Mouse (Mus musculus): ENCODE data around the gene Dlk2. TPM values are rescaled to one million over a fixed set of nuclear protein-coding genes. Genes with fewer than 3 reads are reported as not detected.

The Dlk2 gene
- polyA plus RNA-seq, 2 experiments: 10.1 to 20.8 TPM

- Histone ChIP-seq H3K4me2 (replicated peaks; ENCODE audit: low read depth, low read length, severe bottlenecking) (no peak overlapping the region), H3K27me3 (ENCODE audit: control insufficient read depth, insufficient read depth, low read length) (no peaks in the 10 kb centered on the region), H3K36me3 (ENCODE audit: control insufficient read depth, insufficient read depth, low read length) (0 out of 2 replicates have a peak, but pooled peaks cover 3% of the 10 kb centered on the region), H3K9me3 (ENCODE audit: control insufficient read depth, low read length) (no peaks in the 10 kb centered on the region), H3K27ac (replicated peaks; ENCODE audit: low read depth, low read length) (no peak overlapping the region), H3K4me3 (replicated peaks; ENCODE audit: low read length) (no peak overlapping the region), H3K4me1 (ENCODE audit: control insufficient read depth, insufficient read depth, low read length) (no peaks in the 10 kb centered on the region), H3K9ac (ENCODE audit: low read depth, low read length, severe bottlenecking) (no peak overlapping the region)
- DNase-seq (ENCODE audit: low spot score) (no peak), ATAC-seq (ENCODE audit: low FRiP score, low read depth) (no peak)
- no peak for TF ChIP-seq POLR2A (IDR thresholded peaks at IDR 0.05; ENCODE audit: borderline replicate concordance, extremely low read depth, insufficient read depth, insufficient read length)
- 91% methylated on average over 10 of the region's 10 CpGs for WGBS
Measured at GRCm38 (mm10) chr17:46310515-46310914, 13.3 kb downstream of the Dlk2 start.

- ATAC-seq (ENCODE audit: low FRiP score, low read depth): no peak
- no peaks in the 10 kb centered on the region for H3K9me3 ChIP-seq (ENCODE audit: control insufficient read depth, low read length)
- no peak overlapping the region for H3K4me3 ChIP-seq (replicated peaks; ENCODE audit: low read length)
- TF ChIP-seq POLR2A (IDR thresholded peaks at IDR 0.05; ENCODE audit: borderline replicate concordance, extremely low read depth, insufficient read depth, insufficient read length): no peak
- DNase-seq (ENCODE audit: low spot score): no peak
- WGBS: 86% methylated on average over 9 of the region's 9 CpGs
- no peak overlapping the region for H3K9ac ChIP-seq (ENCODE audit: low read depth, low read length, severe bottlenecking)
- H3K27ac ChIP-seq (replicated peaks; ENCODE audit: low read depth, low read length): no peak overlapping the region
- H3K36me3 ChIP-seq (ENCODE audit: control insufficient read depth, insufficient read depth, low read length): 0 out of 2 replicates have a peak, but pooled peaks cover 3% of the 10 kb centered on the region
- H3K27me3 ChIP-seq (ENCODE audit: control insufficient read depth, insufficient read depth, low read length): no peaks in the 10 kb centered on the region
- no peak overlapping the region for H3K4me2 ChIP-seq (replicated peaks; ENCODE audit: low read depth, low read length, severe bottlenecking)
- no peaks in the 10 kb centered on the region for H3K4me1 ChIP-seq (ENCODE audit: control insufficient read depth, insufficient read depth, low read length)
Measured at GRCm38 (mm10) chr17:46313135-46313715, 16.0 kb downstream of the Dlk2 start.

GRCm38 (mm10) chr17:46315813-46316212, 18.6 kb downstream of the Dlk2 start:
- Histone ChIP-seq H3K9ac (ENCODE audit: low read depth, low read length, severe bottlenecking) (no peak overlapping the region), H3K4me1 (ENCODE audit: control insufficient read depth, insufficient read depth, low read length) (no peaks in the 10 kb centered on the region), H3K9me3 (ENCODE audit: control insufficient read depth, low read length) (no peaks in the 10 kb centered on the region), H3K36me3 (ENCODE audit: control insufficient read depth, insufficient read depth, low read length) (no peaks in the 10 kb centered on the region), H3K27me3 (ENCODE audit: control insufficient read depth, insufficient read depth, low read length) (no peaks in the 10 kb centered on the region), H3K4me3 (replicated peaks; ENCODE audit: low read length) (no peak overlapping the region), H3K27ac (replicated peaks; ENCODE audit: low read depth, low read length) (no peak overlapping the region), H3K4me2 (replicated peaks; ENCODE audit: low read depth, low read length, severe bottlenecking) (no peak overlapping the region)
- TF ChIP-seq POLR2A (IDR thresholded peaks at IDR 0.05; ENCODE audit: borderline replicate concordance, extremely low read depth, insufficient read depth, insufficient read length): no peak
- ATAC-seq (ENCODE audit: low FRiP score, low read depth): no peak
- 88% methylated on average over 10 of the region's 10 CpGs for WGBS
- no peak for DNase-seq (ENCODE audit: low spot score)

- ATAC-seq (ENCODE audit: low FRiP score, low read depth) (no peak), DNase-seq (ENCODE audit: low spot score) (no peak)
- no peak for TF ChIP-seq POLR2A (IDR thresholded peaks at IDR 0.05; ENCODE audit: borderline replicate concordance, extremely low read depth, insufficient read depth, insufficient read length)
- Histone ChIP-seq H3K4me3 (replicated peaks; ENCODE audit: low read length) (no peak overlapping the region), H3K9me3 (ENCODE audit: control insufficient read depth, low read length) (no peaks in the 10 kb centered on the region), H3K9ac (ENCODE audit: low read depth, low read length, severe bottlenecking) (no peak overlapping the region), H3K4me2 (replicated peaks; ENCODE audit: low read depth, low read length, severe bottlenecking) (no peak overlapping the region), H3K27ac (replicated peaks; ENCODE audit: low read depth, low read length) (no peak overlapping the region), H3K36me3 (ENCODE audit: control insufficient read depth, insufficient read depth, low read length) (peaks cover 11% of the 10 kb centered on the region; the same call in 1 of the 2 replicates), H3K4me1 (ENCODE audit: control insufficient read depth, insufficient read depth, low read length) (no peaks in the 10 kb centered on the region), H3K27me3 (ENCODE audit: control insufficient read depth, insufficient read depth, low read length) (no peaks in the 10 kb centered on the region)
- WGBS: 72% methylated on average over 6 of the region's 6 CpGs
Measured at GRCm38 (mm10) chr17:46320492-46320891, 23.3 kb downstream of the Dlk2 start.

- no peak for TF ChIP-seq POLR2A (IDR thresholded peaks at IDR 0.05; ENCODE audit: borderline replicate concordance, extremely low read depth, insufficient read depth, insufficient read length)
- Histone ChIP-seq H3K4me1 (ENCODE audit: control insufficient read depth, insufficient read depth, low read length) (peaks cover 5% of the 10 kb centered on the region), H3K9me3 (ENCODE audit: control insufficient read depth, low read length) (no peaks in the 10 kb centered on the region), H3K9ac (ENCODE audit: low read depth, low read length, severe bottlenecking) (no peak overlapping the region), H3K27me3 (ENCODE audit: control insufficient read depth, insufficient read depth, low read length) (no peaks in the 10 kb centered on the region), H3K4me2 (replicated peaks; ENCODE audit: low read depth, low read length, severe bottlenecking) (no peak overlapping the region), H3K27ac (replicated peaks; ENCODE audit: low read depth, low read length) (no peak overlapping the region), H3K4me3 (replicated peaks; ENCODE audit: low read length) (no peak overlapping the region), H3K36me3 (ENCODE audit: control insufficient read depth, insufficient read depth, low read length) (peaks cover 11% of the 10 kb centered on the region; the same call in 1 of the 2 replicates)
- WGBS: 86% methylated on average over 14 of the region's 14 CpGs
- ATAC-seq (ENCODE audit: low FRiP score, low read depth) (no peak), DNase-seq (ENCODE audit: low spot score) (no peak)
Measured at GRCm38 (mm10) chr17:46322046-46322823, 25.0 kb downstream of the Dlk2 start.
